Mouse (Mus musculus): Measurements from ENCODE around the gene Dsn1.

Gene Dsn1

GRCm38 (mm10) chr2:156963891-156964290, 43.1 kb downstream of the Dsn1 start:
- no peak for DNase-seq

GRCm38 (mm10) chr2:156958496-156959252, 48.3 kb downstream of the Dsn1 start:
- DNase-seq: no peak

GRCm38 (mm10) chr2:156957035-156957434, 49.9 kb downstream of the Dsn1 start:
- no peak for DNase-seq

GRCm38 (mm10) chr2:156956306-156956705, 50.6 kb downstream of the Dsn1 start:
- no peak for DNase-seq

DNA sequence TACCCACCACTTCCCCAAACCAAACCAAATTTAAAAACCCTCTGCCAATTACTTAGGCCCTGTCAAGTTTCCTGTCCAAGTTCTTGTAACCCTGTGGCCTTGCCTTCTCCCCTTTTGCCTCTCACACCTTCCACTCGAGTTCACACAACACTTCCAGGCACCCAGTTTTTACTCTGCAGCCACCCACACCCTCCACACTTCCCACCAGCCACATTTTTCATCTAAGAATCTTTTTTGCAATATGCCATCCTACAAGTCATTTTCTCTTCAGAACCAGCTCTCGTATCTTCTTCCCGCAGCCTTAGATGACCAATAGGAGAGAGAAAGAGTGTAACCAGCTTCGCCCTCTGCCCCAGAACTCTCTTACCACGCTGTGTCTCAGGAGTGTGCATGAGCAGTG, 52.5 kb downstream of the Dsn1 start:
- DNase-seq: no peak

- DNase-seq: no peak
These were observed 55.5 kb downstream of the Dsn1 start for GRCm38 (mm10) chr2:156951301-156952094.

GRCm38 (mm10) chr2:156950816-156951215, 56.1 kb downstream of the Dsn1 start:
- no peak for DNase-seq

Data from lung, postnatal 14 days (tissue).